Mouse (Mus musculus) myocyte (in vitro differentiated cells): ENCODE measurements at regions not wholly inside any gene's neighbourhood (a gene's known extent, or its start where the extent isn't known, plus 50 kb on each side); places are given as distances from the start of the nearest gene placed in this dataset.

Experiments
- CEBPB ChIP-seq: IDR thresholded peaks from 2 replicates; pipeline ENCODE4 v1.6.1; 2011; ENCODE audit warnings: mild to moderate bottlenecking, moderate library complexity; ENCODE audit not compliant: poor library complexity, insufficient read depth, severe bottlenecking
- E2F4 ChIP-seq: IDR thresholded peaks from one replicate; pipeline ENCODE4 v1.6.1; 2011; ENCODE audit warnings: mild to moderate bottlenecking, control low read depth, moderate library complexity; ENCODE audit not compliant: insufficient read depth
- MAX ChIP-seq: IDR thresholded peaks from one replicate; pipeline ENCODE4 v1.6.1; 2011; ENCODE audit warnings: low read depth, mild to moderate bottlenecking, control low read depth
- MYOD1 ChIP-seq, 3 experiments: IDR thresholded peaks; one replicate each; pipeline ENCODE4 v1.6.1; 2011; ENCODE audit warnings: control low read depth in 2 of 3, low read depth in 2 of 3, mild to moderate bottlenecking in 2 of 3, moderate library complexity in 1 of 3; ENCODE audit not compliant: insufficient read length in 2 of 3, control insufficient read depth in 1 of 3
- POLR2A ChIP-seq: IDR thresholded peaks from one replicate; pipeline ENCODE4 v1.6.1; 2011; ENCODE audit warnings: low read depth, mild to moderate bottlenecking, control low read depth, moderate library complexity; ENCODE audit not compliant: insufficient read length
- POLR2AphosphoS2 ChIP-seq: IDR thresholded peaks from one replicate; pipeline ENCODE4 v1.6.1; 2011; ENCODE audit warnings: low read depth, control low read depth; ENCODE audit not compliant: insufficient read length
- REST ChIP-seq: IDR thresholded peaks from one replicate; pipeline ENCODE4 v1.6.1; 2011; ENCODE audit warnings: mild to moderate bottlenecking, control low read depth, moderate library complexity; ENCODE audit not compliant: insufficient read depth, insufficient read length
- SRF ChIP-seq: IDR thresholded peaks from one replicate; pipeline ENCODE4 v1.6.1; 2011; ENCODE audit warnings: low read depth; ENCODE audit not compliant: control insufficient read depth, insufficient read length
- TCF12 ChIP-seq: IDR thresholded peaks from one replicate; pipeline ENCODE4 v1.6.1; 2011; ENCODE audit warnings: mild to moderate bottlenecking, control low read depth; ENCODE audit not compliant: poor library complexity, insufficient read depth, severe bottlenecking
- USF1 ChIP-seq: IDR thresholded peaks from one replicate; pipeline ENCODE4 v1.6.1; 2011; ENCODE audit warnings: low read depth, mild to moderate bottlenecking, control low read depth, moderate library complexity

DNA sequence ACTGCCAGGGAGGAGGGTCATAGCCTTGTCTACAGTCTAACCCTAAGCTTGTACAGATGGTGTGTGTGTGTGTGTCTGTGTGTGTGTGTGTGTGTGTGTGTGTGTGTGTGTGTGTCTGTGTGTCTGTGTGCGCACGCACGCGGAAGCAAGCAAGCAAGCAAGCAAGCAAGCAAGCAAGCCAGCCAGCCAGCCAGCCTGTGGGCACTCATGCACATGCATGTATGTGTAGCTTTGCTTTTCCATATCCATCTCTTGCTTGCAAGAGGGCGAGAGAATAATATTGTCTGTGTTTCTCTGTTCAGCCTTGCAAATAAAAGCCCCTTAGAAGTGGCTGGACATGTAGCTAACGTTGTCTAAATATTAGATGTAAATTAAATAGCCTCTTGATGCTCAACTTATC, 230.8 kb upstream of the Dnajc19 start:
- TF ChIP-seq POLR2A = no peak
- TF ChIP-seq E2F4 = no peak
- TF ChIP-seq POLR2AphosphoS2 = no peak
- no peak for TF ChIP-seq USF1
- no peak for TF ChIP-seq MAX
- no peak for TF ChIP-seq REST
- no peak for TF ChIP-seq TCF12
- no peak for TF ChIP-seq MYOD1 (IDR thresholded peaks at IDR 0.05; ENCODE audit: control insufficient read depth in 1 of 3, insufficient read length in 2 of 3, low read depth in 2 of 3)
- TF ChIP-seq CEBPB = no peak
- TF ChIP-seq SRF = no peak
